Comparison of ENCODE assay signal across 26 mouse cellular contexts in the genomic region with DNA sequence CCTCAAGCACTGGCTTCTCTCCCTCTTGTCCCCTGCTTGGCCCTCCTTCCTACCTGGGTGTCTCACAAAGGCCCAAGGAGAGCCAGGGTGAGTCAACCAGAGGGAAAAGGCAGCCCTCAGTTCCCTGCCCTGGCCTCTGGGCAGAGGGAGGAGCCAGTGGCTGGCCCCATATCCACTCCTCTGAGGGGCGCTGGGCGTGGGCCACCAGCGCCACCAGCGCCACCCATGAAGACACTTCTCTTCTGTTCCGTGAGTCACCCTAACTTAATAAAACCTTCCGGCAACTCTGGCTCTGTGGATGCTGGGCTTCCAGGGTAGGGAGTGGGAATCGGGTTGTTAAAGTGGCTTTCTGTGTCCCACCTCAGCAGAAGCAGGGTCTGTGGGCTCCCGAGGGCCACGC. TPM values are rescaled to one million over a fixed set of nuclear protein-coding genes. Genes with fewer than 3 reads are reported as not detected.
"Had no signal": no experiment of that assay in that cellular context is flagged by ENCODE, and none has a peak within 500 bp of the region (broad histone marks: within the 10 kb centered on the region; RNA-seq: fewer than 3 reads in every experiment).

No protein-coding gene starts in this region.

- H3K9ac ChIP-seq: kidney, embryonic 15.5 days; limb, embryonic 12.5 days; liver, embryonic 12.5 days; liver, embryonic 15.5 days; lung, embryonic 14.5 days; midbrain, embryonic 12.5 days; neural tube, embryonic 13.5 days had no signal

- H3K4me1 ChIP-seq: liver, embryonic 12.5 days; liver, embryonic 15.5 days; midbrain, embryonic 12.5 days had no signal

- H3K4me2 ChIP-seq: kidney, embryonic 15.5 days; limb, embryonic 12.5 days; liver, embryonic 12.5 days; liver, embryonic 15.5 days; lung, embryonic 14.5 days; midbrain, embryonic 12.5 days; neural tube, embryonic 13.5 days had no signal

- H3K27ac ChIP-seq: kidney, embryonic 15.5 days; left cerebral cortex, adult 2 months; limb, embryonic 12.5 days; liver, embryonic 12.5 days; liver, embryonic 15.5 days; macrophage; midbrain, embryonic 12.5 days; neural tube, embryonic 13.5 days had no signal

- H3K27me3 ChIP-seq: kidney, embryonic 15.5 days; limb, embryonic 12.5 days; liver, embryonic 15.5 days; midbrain, embryonic 12.5 days; neural tube, embryonic 13.5 days had no signal

- ATAC-seq: liver, embryonic 12.5 days; lung, postnatal 0 days; midbrain, embryonic 16.5 days had no signal

- DNase-seq: kidney, adult 11 months; kidney, adult 8-10 months; kidney, postnatal 10 days; kidney, postnatal 36 days; layer of hippocampus, postnatal 36 days; liver; lung, embryonic 14.5 days; retina, postnatal 1 day; right cerebral cortex, postnatal 25 days; spleen, adult 18-20 months; thymus, postnatal 25 days had no signal

- H3K4me3 ChIP-seq: kidney, embryonic 15.5 days; left cerebral cortex, adult 2 months; limb, embryonic 12.5 days; liver, embryonic 12.5 days; liver, embryonic 15.5 days; midbrain, embryonic 12.5 days; myocyte; neural tube, embryonic 13.5 days had no signal

- H3K9me3 ChIP-seq: kidney, embryonic 15.5 days; limb, embryonic 12.5 days; liver, embryonic 12.5 days; liver, embryonic 15.5 days; midbrain, embryonic 12.5 days; neural tube, embryonic 13.5 days had no signal

RNA-seq across cellular contexts. Expression of gene Galr3, which starts 36.1 kb away (rescaled TPM):
- total RNA-seq: layer of hippocampus, postnatal 36 days; left cerebral cortex, postnatal 36 days; megakaryocyte, adult 5-6 weeks; monocyte, adult 5-6 weeks; neutrophil, adult 5-6 weeks had no signal
- polyA plus RNA-seq: limb, embryonic 12.5 days; lung, embryonic 14.5 days; macrophage; midbrain, embryonic 12.5 days; midbrain, embryonic 16.5 days; neural tube, embryonic 13.5 days had no signal
